Mouse (Mus musculus) spleen, adult 2 months (tissue): ENCODE data around the gene Smg7. TPM values are rescaled to one million over a fixed set of nuclear protein-coding genes. Genes with fewer than 3 reads are reported as not detected.
"Not testable (repeated sequence)": the region's sequence is repeated elsewhere in the genome, so short reads cannot be mapped to it uniquely, and the experiment has no call there.

ENCODE experiments used
- DNase-seq, 2 experiments: peaks; one replicate each; pipeline versions ENCODE4 v3.0.0 to v3.0.0-alpha.2; 2012 to 2021; ENCODE audit warnings: low spot score in 2 of 2, low read depth in 1 of 2
- H3K27ac ChIP-seq: fragments of 200-500 bp; 2 replicates; pipeline ENCODE4 v1.5.1; 2012; ENCODE audit warnings: low read length, inconsistent platforms; ENCODE audit not compliant: insufficient read depth
- H3K27me3 ChIP-seq: fragments of 200-500 bp; 2 replicates; pipeline ENCODE4 v1.6.1; 2012; ENCODE audit warnings: mild to moderate bottlenecking, moderate library complexity, low read length, inconsistent platforms; ENCODE audit not compliant: control insufficient read depth, insufficient read depth
- H3K36me3 ChIP-seq: fragments of 200-500 bp; 2 replicates; pipeline ENCODE4 v1.6.1; 2012; ENCODE audit warnings: mild to moderate bottlenecking, low read length, inconsistent platforms; ENCODE audit not compliant: control insufficient read depth, insufficient read depth
- H3K4me1 ChIP-seq: fragments of 200-500 bp; 2 replicates; pipeline ENCODE4 v1.6.1; 2011; ENCODE audit warnings: inconsistent platforms; ENCODE audit not compliant: control insufficient read depth, insufficient read depth, insufficient read length
- H3K4me3 ChIP-seq: fragments of 200-500 bp; 2 replicates; pipeline ENCODE4 v1.5.1; 2011; ENCODE audit warnings: mild to moderate bottlenecking, inconsistent platforms; ENCODE audit not compliant: insufficient read depth, insufficient read length; ENCODE audit errors: extremely low read depth
- CTCF ChIP-seq: fragments of 200-500 bp; IDR thresholded peaks from 2 replicates; pipeline ENCODE4 v1.5.1; 2011; ENCODE audit warnings: mild to moderate bottlenecking, inconsistent platforms; ENCODE audit not compliant: insufficient read depth, insufficient read length, insufficient replicate concordance; ENCODE audit errors: extremely low read depth
- POLR2A ChIP-seq: fragments of 200-500 bp; IDR thresholded peaks from 2 replicates; pipeline ENCODE4 v1.6.1; 2011; ENCODE audit warnings: low read depth, low read length, inconsistent platforms
- WGBS: fragments of 180-500 bp; shearing (Covaris S2); methylation state at CpG from one replicate; pipeline ENCODE4 v1.1.7; 2018; 5-methylcytosine and 5-hydroxymethylcytosine counted together
- polyA plus RNA-seq: library from polyadenylated mRNA; depleted of rRNA; stranded (reverse); fragments of >200 nt; gene quantifications from 2 replicates; pipeline ENCODE4 v1.2.3, GENCODE M21; 2012

Gene Smg7
- polyA plus RNA-seq, 1 experiment = 30.7 TPM

DNA sequence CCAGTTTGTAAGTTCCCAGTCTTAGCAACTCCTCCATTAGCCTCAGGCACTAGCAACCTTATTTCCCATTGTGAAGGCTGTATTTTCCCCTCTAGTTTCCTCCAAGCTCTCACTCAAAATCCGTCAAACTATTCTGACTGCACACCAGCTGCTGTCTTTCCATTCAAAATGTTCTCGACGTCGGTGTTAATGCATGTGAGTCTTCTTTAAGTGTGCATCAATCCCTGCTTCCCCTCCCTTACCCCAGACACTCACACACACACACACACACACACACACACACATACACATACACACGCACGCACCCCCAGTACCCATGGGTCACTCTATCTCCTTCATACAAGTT is 1.1 kb downstream of the Smg7 start:
- no peak for DNase-seq
- H3K36me3 ChIP-seq = no peaks in the 10 kb centered on the region; the same call in 1 of the 2 replicates
- peaks cover 2% of the 10 kb centered on the region for H3K4me1 ChIP-seq
- WGBS = 2% methylated on average over 6 of the region's 6 CpGs
- no peaks in the 10 kb centered on the region for H3K27me3 ChIP-seq
- H3K27ac ChIP-seq = peak overlapping the region; percentile 99; the same call in 1 of the 2 replicates
- peak overlapping the region; percentile 99 for H3K4me3 ChIP-seq
- TF ChIP-seq POLR2A = no peak
- TF ChIP-seq CTCF = no peak

DNA sequence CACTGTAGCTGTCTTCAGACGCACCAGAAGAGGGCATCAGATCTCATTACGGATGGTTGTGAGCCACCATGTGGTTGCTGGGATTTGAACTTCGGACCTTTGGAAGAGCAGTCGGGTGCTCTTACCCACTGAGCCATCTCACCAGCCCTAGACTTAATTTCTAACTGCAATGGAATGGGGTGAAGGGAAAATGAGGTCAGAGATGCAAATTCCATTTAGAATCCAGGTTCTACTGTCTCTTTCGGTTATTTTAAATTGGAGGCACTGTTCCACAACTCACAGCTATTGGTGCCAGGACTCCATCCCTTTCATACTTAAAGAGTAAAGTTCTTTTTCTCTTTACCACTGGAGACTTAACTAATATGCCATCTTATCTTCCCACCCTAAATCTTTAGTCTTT is 14.4 kb downstream of the Smg7 start:
- not testable (repeated sequence) for H3K36me3 ChIP-seq, H3K4me3 ChIP-seq, DNase-seq, H3K27me3 ChIP-seq, H3K27ac ChIP-seq, H3K4me1 ChIP-seq
- WGBS = 96% methylated on average over 3 of the region's 5 CpGs

DNA sequence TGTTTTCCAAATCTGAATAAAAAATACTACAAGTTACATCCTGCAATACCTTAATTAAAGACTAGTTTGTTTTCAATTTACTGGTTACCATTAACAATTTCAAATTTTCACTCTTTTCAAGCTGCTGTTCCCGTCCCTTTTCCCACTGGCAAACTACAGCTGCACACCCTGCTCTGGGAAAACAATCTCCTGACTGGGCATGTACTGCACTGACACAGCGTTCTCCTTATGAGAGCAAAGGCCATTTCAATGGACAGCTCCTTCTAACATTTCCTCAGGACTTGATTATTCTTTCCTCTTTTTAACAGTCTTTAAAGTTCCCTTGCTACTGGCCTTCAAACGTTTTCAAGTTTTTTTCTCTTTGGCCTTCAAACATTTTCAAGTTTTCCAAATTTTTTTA is 31.4 kb downstream of the Smg7 start:
- Histone ChIP-seq H3K27ac (no peak overlapping the region), H3K27me3 (no peaks in the 10 kb centered on the region), H3K4me1 (no peaks in the 10 kb centered on the region), H3K36me3 (peaks cover 21% of the 10 kb centered on the region), H3K4me3 (no peak overlapping the region)
- WGBS = 78% methylated on average over 3 of the region's 3 CpGs
- no peak for TF ChIP-seq POLR2A
- TF ChIP-seq CTCF = no peak
- no peak for DNase-seq

DNA sequence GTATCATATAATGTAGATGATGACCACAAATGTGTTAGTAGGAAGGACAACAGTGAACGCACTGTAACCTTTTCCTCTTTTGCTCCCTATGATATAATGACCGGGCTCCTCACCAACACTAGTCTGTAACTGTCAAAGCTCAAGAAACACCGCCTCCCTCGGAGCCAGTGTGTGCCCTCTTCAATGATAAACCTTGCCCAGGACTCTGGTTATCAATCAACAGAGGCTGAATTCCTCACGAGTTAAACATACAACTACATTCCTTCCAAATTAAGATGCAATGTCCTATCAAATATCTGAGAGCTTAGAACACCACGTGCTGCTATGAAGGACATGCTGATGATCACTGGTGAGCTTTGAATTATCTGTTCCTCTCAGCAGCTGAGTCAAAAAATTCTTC is 32.5 kb downstream of the Smg7 start:
- no peak for DNase-seq
- TF ChIP-seq POLR2A = no peak
- no peak for TF ChIP-seq CTCF

DNA sequence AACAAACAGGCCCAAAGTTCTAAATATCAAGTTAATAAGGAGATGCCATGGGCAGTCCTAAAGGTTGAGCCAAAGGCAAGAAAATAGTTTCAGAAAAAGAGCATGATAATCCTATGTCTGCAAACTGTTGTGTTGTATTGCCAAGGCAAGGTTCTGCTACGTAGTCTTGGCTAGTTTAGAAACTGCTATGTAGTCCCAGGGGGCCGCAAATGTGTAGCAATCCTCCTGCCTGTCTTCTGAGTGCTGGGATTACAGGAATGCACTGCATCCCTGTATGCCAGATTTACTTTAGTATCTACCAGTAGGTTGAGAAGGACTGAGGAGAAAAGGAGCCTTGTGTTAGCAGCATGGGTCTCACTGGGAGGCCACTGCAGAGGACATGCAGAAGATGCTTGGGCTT is 55.6 kb downstream of the Smg7 start:
- WGBS = 94% methylated on average over 2 of the region's 2 CpGs
- Histone ChIP-seq H3K27ac (no peak overlapping the region), H3K27me3 (no peaks in the 10 kb centered on the region), H3K36me3 (peaks cover 42% of the 10 kb centered on the region), H3K4me3 (no peak overlapping the region), H3K4me1 (no peaks in the 10 kb centered on the region)
- no peak for DNase-seq
- TF ChIP-seq CTCF (no peak), POLR2A (no peak)

More for the DNA sequence above, 32.5 kb downstream of the Smg7 start:
- WGBS = 95% methylated on average over 6 of the region's 6 CpGs
- no peak overlapping the region for H3K4me3 ChIP-seq
- H3K36me3 ChIP-seq = peaks cover 24% of the 10 kb centered on the region
- no peaks in the 10 kb centered on the region for H3K4me1 ChIP-seq
- H3K27ac ChIP-seq = no peak overlapping the region
- no peaks in the 10 kb centered on the region for H3K27me3 ChIP-seq

DNA sequence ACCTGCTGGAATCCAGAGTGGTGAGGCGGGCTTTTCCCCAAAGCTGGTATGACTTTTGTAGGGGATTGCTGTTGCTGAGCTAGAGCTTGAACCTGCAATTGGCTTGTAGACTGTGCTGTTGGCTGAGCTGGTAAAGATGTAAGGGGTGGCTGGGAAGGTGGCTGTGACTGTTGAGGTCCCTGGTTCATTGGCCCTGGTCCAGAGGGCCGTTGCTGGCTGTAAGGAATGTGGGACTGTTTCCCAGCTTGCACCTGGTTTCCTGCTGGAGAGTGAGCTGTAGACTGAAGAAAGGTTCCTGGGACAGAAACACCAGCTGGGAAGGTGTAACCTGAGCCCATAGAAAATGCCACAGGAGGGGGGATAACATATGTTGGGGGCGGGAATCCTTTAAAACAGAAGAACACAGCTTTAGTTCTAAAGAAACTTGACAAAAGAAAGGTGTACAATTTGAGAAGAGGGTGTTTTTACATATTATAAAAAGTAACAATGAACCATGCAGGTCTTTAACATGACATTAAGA is 57.2 kb downstream of the Smg7 start:
- TF ChIP-seq CTCF (no peak), POLR2A (no peak)
- no peak for DNase-seq
- no peaks in the 10 kb centered on the region for H3K27me3 ChIP-seq
- WGBS = 91% methylated on average over 3 of the region's 3 CpGs
- H3K4me3 ChIP-seq = no peak overlapping the region
- H3K4me1 ChIP-seq = no peaks in the 10 kb centered on the region
- no peak overlapping the region for H3K27ac ChIP-seq
- peaks cover 44% of the 10 kb centered on the region for H3K36me3 ChIP-seq

DNA sequence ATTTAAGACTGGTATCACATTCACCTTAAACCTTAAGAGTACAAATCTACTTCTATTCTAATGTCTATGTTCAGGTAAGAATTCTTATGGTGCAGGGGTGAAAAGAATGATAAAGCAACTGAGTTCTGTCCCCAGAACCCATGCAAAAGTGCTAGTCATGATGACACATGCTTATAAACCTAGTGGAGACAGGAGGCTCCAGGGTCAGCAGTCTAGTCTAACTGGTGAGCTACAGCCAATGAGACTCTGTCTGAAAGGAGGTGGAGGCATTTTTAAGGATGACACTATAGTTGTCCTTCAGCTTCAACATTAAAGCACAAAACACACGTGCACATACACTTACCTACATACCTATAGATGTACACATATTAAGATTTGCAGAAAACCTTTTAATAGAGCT is 57.8 kb downstream of the Smg7 start:
- WGBS = 89% methylated on average over 1 of the region's 1 CpGs
- TF ChIP-seq POLR2A = no peak
- TF ChIP-seq CTCF = no peak
- Histone ChIP-seq H3K36me3 (peaks cover 49% of the 10 kb centered on the region), H3K4me3 (no peak overlapping the region), H3K27me3 (no peaks in the 10 kb centered on the region), H3K4me1 (no peaks in the 10 kb centered on the region), H3K27ac (no peak overlapping the region)
- no peak for DNase-seq
